27 mouse cellular contexts compared by ENCODE assay signal in the genomic region with DNA sequence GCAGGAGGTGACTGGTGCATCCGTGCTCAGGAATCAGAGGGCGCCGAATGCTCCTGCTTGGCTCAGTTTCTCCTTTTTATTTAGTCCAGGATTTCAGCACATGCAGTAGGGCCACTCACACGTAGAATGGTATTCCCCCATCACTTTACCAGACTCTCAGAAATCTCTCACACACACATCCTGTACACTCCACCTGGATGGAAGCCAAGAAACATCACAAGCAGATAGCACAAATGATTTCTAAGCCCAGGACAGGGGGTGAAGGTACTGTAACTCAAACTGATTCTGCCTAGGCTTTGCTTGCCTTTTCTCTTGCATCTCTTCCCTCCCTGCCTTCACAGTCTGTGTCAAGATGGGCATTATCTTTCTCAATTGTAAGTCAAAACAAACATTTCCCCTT.
DNase-seq lines count a peak whose midpoint lies in the region; ATAC-seq and TF ChIP-seq lines count a peak whose summit lies in the region.
"Had no signal": no experiment of that assay in that cellular context is flagged by ENCODE, and none has a peak within 500 bp of the region (broad histone marks: within the 10 kb centered on the region; RNA-seq: fewer than 3 reads in every experiment).

No protein-coding gene starts in this region.

- WGBS in heart, embryonic 16.5 days = 35% methylated on average over 4 of the region's 4 CpGs
- WGBS in heart, adult 2 months = 47% methylated on average over 4 of the region's 4 CpGs
- WGBS in midbrain, embryonic 10.5 days = 89% methylated on average over 4 of the region's 4 CpGs
- WGBS in midbrain, postnatal 0 days = 81% methylated on average over 4 of the region's 4 CpGs

- TF ChIP-seq CTCF in gastrocnemius, adult 2 months (IDR thresholded peaks at IDR 0.05) = no peak
- TF ChIP-seq CTCF in heart, adult 2 months (IDR thresholded peaks at IDR 0.05) = no peak
- TF ChIP-seq CTCF in midbrain, postnatal 0 days (IDR thresholded peaks at IDR 0.05) = no peak

- no peak for ATAC-seq in heart, embryonic 16.5 days (replicated peaks; ENCODE audit: extremely low read depth, insufficient read depth, low FRiP score)
- no peak for ATAC-seq in midbrain, postnatal 0 days (ENCODE audit: low FRiP score)
- ATAC-seq: forebrain, postnatal 0 days; inflammation-experienced regulatory T-cells, adult 6 months; Patski had no signal

- H3K4me3 ChIP-seq in gastrocnemius, adult 2 months = no peak overlapping the region
- H3K4me3 ChIP-seq in heart, embryonic 16.5 days (ENCODE audit: low read length) = no peak overlapping the region
- H3K4me3 ChIP-seq in heart, adult 2 months = no peak overlapping the region
- no peak overlapping the region for H3K4me3 ChIP-seq in midbrain, embryonic 10.5 days
- no peak overlapping the region for H3K4me3 ChIP-seq in midbrain, postnatal 0 days (ENCODE audit: low read depth, low read length)
- H3K4me3 ChIP-seq: embryonic facial prominence, embryonic 12.5 days; forebrain, embryonic 10.5 days; hindbrain, embryonic 10.5 days; hindbrain, embryonic 15.5 days; layer of hippocampus, adult 2 months; left cerebral cortex, adult 2 months; limb, embryonic 12.5 days; liver, embryonic 15.5 days had no signal

- peaks cover 7% of the 10 kb centered on the region for H3K9me3 ChIP-seq in heart, embryonic 16.5 days (replicated peaks; ENCODE audit: control insufficient read depth, low read length)
- peaks cover 5% of the 10 kb centered on the region; the same call in 1 of the 2 replicates for H3K9me3 ChIP-seq in midbrain, embryonic 10.5 days (replicated peaks)
- no peaks in the 10 kb centered on the region for H3K9me3 ChIP-seq in midbrain, postnatal 0 days (ENCODE audit: low read length)
- H3K9me3 ChIP-seq: embryonic facial prominence, embryonic 12.5 days; hindbrain, embryonic 15.5 days; liver, embryonic 15.5 days had no signal

- peaks cover 22% of the 10 kb centered on the region for H3K4me1 ChIP-seq in heart, embryonic 16.5 days (ENCODE audit: control insufficient read depth, insufficient read depth, low read length)
- H3K4me1 ChIP-seq in heart, adult 2 months (ENCODE audit: control insufficient read depth, insufficient read depth, low read length) = peaks cover 8% of the 10 kb centered on the region; the same call in 1 of the 2 replicates
- peaks cover 28% of the 10 kb centered on the region for H3K4me1 ChIP-seq in midbrain, embryonic 10.5 days
- no peaks in the 10 kb centered on the region; the same call in 1 of the 2 replicates for H3K4me1 ChIP-seq in midbrain, postnatal 0 days (ENCODE audit: insufficient read depth, low read length)
- H3K4me1 ChIP-seq: liver, embryonic 15.5 days had no signal

- TF ChIP-seq EP300 in heart, adult 2 months (IDR thresholded peaks at IDR 0.05; ENCODE audit: insufficient read depth, low read depth, low read length) = no peak

- no peak for TF ChIP-seq POLR2A in heart, adult 2 months (IDR thresholded peaks at IDR 0.05; ENCODE audit: insufficient read depth, low read depth, low read length)

- H3K36me3 ChIP-seq in heart, embryonic 16.5 days (ENCODE audit: control insufficient read depth, insufficient read depth) = no peaks in the 10 kb centered on the region
- no peaks in the 10 kb centered on the region; the same call in none of the 2 replicates for H3K36me3 ChIP-seq in heart, adult 2 months (ENCODE audit: control insufficient read depth, insufficient read depth, low read length)
- no peaks in the 10 kb centered on the region for H3K36me3 ChIP-seq in midbrain, embryonic 10.5 days
- no peaks in the 10 kb centered on the region for H3K36me3 ChIP-seq in midbrain, postnatal 0 days (ENCODE audit: insufficient read depth, low read length)
- H3K36me3 ChIP-seq: embryonic facial prominence, embryonic 12.5 days; forebrain, embryonic 10.5 days; hindbrain, embryonic 10.5 days; hindbrain, embryonic 15.5 days; limb, embryonic 12.5 days; liver, embryonic 15.5 days had no signal

- no peaks in the 10 kb centered on the region for H3K27me3 ChIP-seq in heart, embryonic 16.5 days (ENCODE audit: control insufficient read depth, insufficient read depth, low read length)
- no peaks in the 10 kb centered on the region for H3K27me3 ChIP-seq in heart, adult 2 months (ENCODE audit: control insufficient read depth, insufficient read depth, low read length)
- no peaks in the 10 kb centered on the region for H3K27me3 ChIP-seq in midbrain, embryonic 10.5 days (ENCODE audit: low read depth, poor library complexity, severe bottlenecking)
- no peaks in the 10 kb centered on the region for H3K27me3 ChIP-seq in midbrain, postnatal 0 days (ENCODE audit: insufficient read depth, low read length)
- H3K27me3 ChIP-seq: embryonic facial prominence, embryonic 12.5 days; hindbrain, embryonic 15.5 days; limb, embryonic 12.5 days; liver, embryonic 15.5 days; Patski had no signal

- no peak for DNase-seq in gastrocnemius, adult 2 months
- DNase-seq in gastrocnemius, postnatal 14 days = no peak
- no peak for DNase-seq in heart, adult 2 months
- DNase-seq in kidney, postnatal 14 days = peak; percentile 44
- DNase-seq in kidney, adult 11 months = no peak
- DNase-seq in midbrain, embryonic 10.5 days (ENCODE audit: low spot score) = no peak
- no peak for DNase-seq in midbrain, postnatal 0 days (ENCODE audit: low spot score)
- DNase-seq: adrenal gland, postnatal 10 days; cerebellum, adult 11 months; cerebellum, adult 9-10 months; cerebellum, postnatal 36 days; gastrocnemius, postnatal 10 days; right cerebral cortex, postnatal 14 days; thymus, postnatal 4 days had no signal

- peak overlapping the region; percentile 64 for H3K27ac ChIP-seq in gastrocnemius, adult 2 months
- H3K27ac ChIP-seq in heart, embryonic 16.5 days (ENCODE audit: low read length) = 0 out of 2 replicates have a peak overlapping the region, but pooled peaks have one; percentile 5
- H3K27ac ChIP-seq in heart, adult 2 months = no peak overlapping the region
- H3K27ac ChIP-seq in midbrain, embryonic 10.5 days (replicated peaks) = 0 out of 2 replicates have a peak overlapping the region, but pooled peaks have one; percentile 38
- H3K27ac ChIP-seq in midbrain, postnatal 0 days (ENCODE audit: low read depth, low read length) = no peak overlapping the region
- H3K27ac ChIP-seq: embryonic facial prominence, embryonic 12.5 days; forebrain, embryonic 10.5 days; hindbrain, embryonic 10.5 days; hindbrain, embryonic 15.5 days; layer of hippocampus, adult 2 months; left cerebral cortex, adult 2 months; limb, embryonic 12.5 days; liver, embryonic 15.5 days had no signal

- 0 out of 2 replicates have a peak overlapping the region, but pooled peaks have one; percentile 11 for H3K9ac ChIP-seq in heart, embryonic 16.5 days (ENCODE audit: low read length)
- no peak overlapping the region for H3K9ac ChIP-seq in heart, adult 2 months (ENCODE audit: low read depth, low read length)
- H3K9ac ChIP-seq in midbrain, postnatal 0 days (replicated peaks; ENCODE audit: low read length, poor library complexity, severe bottlenecking) = no peak overlapping the region
- H3K9ac ChIP-seq: embryonic facial prominence, embryonic 12.5 days; forebrain, postnatal 0 days; hindbrain, embryonic 15.5 days; limb, embryonic 12.5 days; liver, embryonic 15.5 days had no signal

- intact Hi-C loops in gastrocnemius, adult 2 months (cut with DNase I) = no loop called here
- intact Hi-C loops in gastrocnemius, postnatal 14 days (cut with DNase I; ENCODE audit: low total_unique reads) = loop anchor here (5.0 kb wide), 1 partner anchor 413 kb away; no protein-coding TSS in a partner anchor
- intact Hi-C loops in heart, adult 2 months (cut with DNase I) = loop anchor here (5.0 kb wide), 1 partner anchor 93 kb away; no protein-coding TSS in a partner anchor

- H3K79me2 ChIP-seq in heart, adult 2 months (replicated peaks; ENCODE audit: control insufficient read depth, insufficient read depth, low read length) = no peaks in the 10 kb centered on the region

- H3K4me2 ChIP-seq in heart, embryonic 16.5 days (ENCODE audit: low read depth, low read length) = no peak overlapping the region
- H3K4me2 ChIP-seq in midbrain, postnatal 0 days (ENCODE audit: low read depth, low read length, poor library complexity, severe bottlenecking) = no peak overlapping the region
- H3K4me2 ChIP-seq: embryonic facial prominence, embryonic 12.5 days; hindbrain, embryonic 15.5 days; limb, embryonic 12.5 days; liver, embryonic 15.5 days; midbrain, embryonic 11.5 days had no signal

Comparison
In these comparisons a context has a peak if more than half of its experiments do, and no peak if none do; other contexts are left out.
1. H3K27ac ChIP-seq: peak in gastrocnemius, adult 2 months (single experiment), heart, embryonic 16.5 days (single experiment) and midbrain, embryonic 10.5 days (single experiment); none in heart, adult 2 months (single experiment) and midbrain, postnatal 0 days (single experiment).